Mouse (Mus musculus) liver, embryonic 14 days (tissue): Measurements from ENCODE around the gene Ddx21. TPM values are rescaled to one million over a fixed set of nuclear protein-coding genes. Genes with fewer than 3 reads are reported as not detected.

ENCODE experiments used
- polyA plus RNA-seq: library from polyadenylated mRNA; depleted of rRNA; stranded (reverse); fragments of >200 nt; gene quantifications from 2 replicates; pipeline ENCODE4 v1.2.3, GENCODE M21; 2012; rRNA removed

Gene Ddx21
- polyA plus RNA-seq, result 35.4 and 38.2 TPM in 2 replicates

GRCm38 (mm10) chr10:62602177-62603040 is at the start of gene Ddx21:
Gene Ddx21, minus strand, starts transcription at chr10:62602281.

GRCm38 (mm10) chr10:62650881-62651810 is 49.1 kb upstream of the Ddx21 start, which contains the start of gene Ddx50:
Gene Ddx50, minus strand, starts transcription at chr10:62651218.

GRCm38 (mm10) chr10:62578338-62579100 is 23.6 kb downstream of the Ddx21 start, which contains the start of gene Kif1bp:
Gene Kif1bp, minus strand, starts transcription at chr10:62578457.

Other genes starting within 250 kb of the Ddx21 start
- gene Hk1, start 222.4 kb downstream of the Ddx21 start, polyA plus RNA-seq, result 55.1 and 58.8 TPM in 2 replicates
- 3.7 and 4.4 TPM in 2 replicates for gene Hkdc1, start 179.8 kb downstream of the Ddx21 start, polyA plus RNA-seq
- 0.08 and 0.13 TPM in 2 replicates for gene 4930507D05Rik, start 152.8 kb downstream of the Ddx21 start, polyA plus RNA-seq
- gene Supv3l1, start 152.5 kb downstream of the Ddx21 start, polyA plus RNA-seq, result 15.5 and 17.5 TPM in 2 replicates
- gene Vps26a, start 115.5 kb downstream of the Ddx21 start, polyA plus RNA-seq, result 15.3 and 18.9 TPM in 2 replicates
- gene Srgn, start 74.8 kb downstream of the Ddx21 start, polyA plus RNA-seq, result 24.8 and 34.5 TPM in 2 replicates
- 9.2 and 9.6 TPM in 2 replicates for gene Kif1bp, start 23.8 kb downstream of the Ddx21 start, polyA plus RNA-seq
- 23.9 and 26.9 TPM in 2 replicates for gene Ddx50, start 48.9 kb upstream of the Ddx21 start, polyA plus RNA-seq
- gene Stox1, start 123.8 kb upstream of the Ddx21 start, polyA plus RNA-seq, result 0.09 and 0.10 TPM in 2 replicates
- gene Ccar1, start 190.0 kb upstream of the Ddx21 start, polyA plus RNA-seq, result 29.0 and 29.4 TPM in 2 replicates